Comparison of ENCODE assay signal across 27 mouse cellular contexts in the genomic region with DNA sequence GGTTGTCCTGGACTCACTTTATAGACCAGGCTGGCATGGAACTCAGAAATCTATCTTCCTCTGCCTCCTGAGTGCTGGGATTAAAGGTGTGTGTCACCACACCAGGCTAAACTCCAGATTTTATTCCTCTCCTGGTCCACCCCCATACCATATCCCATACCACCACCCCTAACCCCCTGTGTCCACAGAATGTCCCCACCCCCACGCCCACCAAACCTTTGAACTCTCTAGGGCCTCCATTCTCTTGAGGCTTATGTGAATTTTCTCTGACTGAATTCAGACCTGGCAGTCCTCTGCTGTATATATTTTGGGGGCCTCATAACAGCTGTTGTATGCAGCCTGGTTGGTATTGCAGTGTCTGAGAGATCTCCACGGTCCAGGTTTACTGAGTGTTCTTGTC. TPM values are rescaled to one million over a fixed set of nuclear protein-coding genes. Genes with fewer than 3 reads are reported as not detected.
A peak's percentile ranks its signal among the peaks of the same experiment; 100 is the strongest.
DNase-seq lines count a peak whose midpoint lies in the region.
"Had no signal": no experiment of that assay in that cellular context is flagged by ENCODE, and none has a peak within 500 bp of the region (broad histone marks: within the 10 kb centered on the region; RNA-seq: fewer than 3 reads in every experiment).

No protein-coding gene starts in this region.

- peak; percentile 11 for DNase-seq in gastrocnemius, postnatal 10 days
- peak; percentile 94 for DNase-seq in heart, adult 11 months
- peak; percentile 29 to 45 for DNase-seq in kidney, postnatal 25 days
- DNase-seq in testis, postnatal 10 days (ENCODE audit: low spot score), result peak; percentile 64
- DNase-seq in urinary bladder, adult 2 months (ENCODE audit: low spot score), result peak; percentile 21

RNA-seq across cellular contexts. Expression of a gene that starts 5.2 kb away (rescaled TPM):
- total RNA-seq in gastrocnemius, postnatal 10 days (2021), result not detected
- polyA plus RNA-seq in urinary bladder, adult 2 months (2012; rRNA removed), result not detected in 2 replicates
- total RNA-seq: adrenal gland, adult 2 months; adrenal gland, postnatal 36 days; gastrocnemius, adult 18-20 months; gastrocnemius, postnatal 25 days; granulocyte monocyte progenitor cell, adult 5-6 weeks; heart, adult 8-10 months; heart, postnatal 25 days; MEL had no signal
- polyA plus RNA-seq: adrenal gland, adult 2 months; CD4-positive, CD25-positive, alpha-beta regulatory T cell, adult 4 months; embryonic facial prominence, embryonic 11.5 days; forebrain, embryonic 10.5 days; forebrain, embryonic 13.5 days; forebrain, embryonic 16.5 days; heart, embryonic 11.5 days; heart, embryonic 14.5 days; heart, postnatal 0 days; hindbrain, embryonic 10.5 days; hindbrain, embryonic 13.5 days; hindbrain, embryonic 16.5 days; intestine, embryonic 15.5 days had no signal

RNA-seq across cellular contexts. Expression of a gene that starts 40.8 kb away (rescaled TPM):
- not detected for total RNA-seq in gastrocnemius, postnatal 10 days (2021)
- polyA plus RNA-seq in urinary bladder, adult 2 months (2012; rRNA removed), result not detected in 2 replicates
- total RNA-seq: adrenal gland, adult 2 months; adrenal gland, postnatal 36 days; gastrocnemius, adult 18-20 months; gastrocnemius, postnatal 25 days; granulocyte monocyte progenitor cell, adult 5-6 weeks; heart, adult 8-10 months; heart, postnatal 25 days; MEL had no signal
- polyA plus RNA-seq: adrenal gland, adult 2 months; C2C12; CD4-positive, CD25-positive, alpha-beta regulatory T cell, adult 4 months; embryonic facial prominence, embryonic 11.5 days; embryonic facial prominence, embryonic 14.5 days; forebrain, embryonic 10.5 days; forebrain, embryonic 13.5 days; forebrain, embryonic 16.5 days; heart, embryonic 11.5 days; heart, embryonic 14.5 days; heart, postnatal 0 days; hindbrain, embryonic 10.5 days; hindbrain, embryonic 13.5 days; hindbrain, embryonic 16.5 days; intestine, embryonic 15.5 days had no signal

Comparison
In these comparisons a context has a peak if more than half of its experiments do, and no peak if none do; other contexts are left out.
1. Peak in every context shown above with its lines: DNase-seq.
2. DNase-seq: peak in every context shown above with its lines; median percentile 94 in heart, adult 11 months; 64 in testis, postnatal 10 days; 37 in kidney, postnatal 25 days; 21 in urinary bladder, adult 2 months; 11 in gastrocnemius, postnatal 10 days.